Mouse (Mus musculus) megakaryocyte, embryonic 14.5 days (primary cell): Measurements from ENCODE around the gene B3gat2. TPM values are rescaled to one million over a fixed set of nuclear protein-coding genes. Genes with fewer than 3 reads are reported as not detected.

Experiments
- H3K27me3 ChIP-seq: replicated peaks from 2 replicates; pipeline ENCODE3; 2012; ENCODE audit warnings: inconsistent platforms
- H3K36me3 ChIP-seq: replicated peaks from 2 replicates; pipeline ENCODE3; 2012; ENCODE audit warnings: low read length, inconsistent platforms, mixed read lengths
- H3K4me1 ChIP-seq: 2 replicates; pipeline ENCODE4 v1.6.1; 2012; ENCODE audit warnings: inconsistent platforms
- H3K4me3 ChIP-seq: replicated peaks from 2 replicates; pipeline ENCODE3; 2012; ENCODE audit warnings: moderate library complexity, mild to moderate bottlenecking, inconsistent platforms
- H3K9me3 ChIP-seq: 2 replicates; pipeline ENCODE4 v1.6.1; 2012; ENCODE audit warnings: inconsistent platforms
- FLI1 ChIP-seq: IDR thresholded peaks from 2 replicates; pipeline ENCODE4 v1.6.1; 2012; ENCODE audit warnings: low read length, inconsistent platforms, mixed read lengths
- GATA1 ChIP-seq: IDR thresholded peaks from 3 replicates; pipeline ENCODE4 v1.6.1; 2012; ENCODE audit warnings: mixed read lengths, low read length, inconsistent platforms, borderline replicate concordance
- polyA plus RNA-seq: library from polyadenylated mRNA; stranded (reverse); fragments of >175 nt; gene quantifications from 2 replicates; pipeline ENCODE4 v1.2.3, GENCODE M21; 2012; ENCODE audit warnings: low replicate concordance; ENCODE audit not compliant: insufficient read depth

The B3gat2 gene
- polyA plus RNA-seq, 1 experiment: 0.01 TPM

- Histone ChIP-seq H3K27me3 (peaks cover 9% of the 10 kb centered on the region), H3K36me3 (no peaks in the 10 kb centered on the region), H3K4me3 (no peak overlapping the region)
Measured at GRCm38 (mm10) chr1:23754967-23755366, 6.6 kb upstream of the B3gat2 start.

GRCm38 (mm10) chr1:23762136-23762687 is 659 bp downstream of the B3gat2 start:
- Histone ChIP-seq H3K4me3 (peak overlapping the region; percentile 90), H3K4me1 (peaks cover 23% of the 10 kb centered on the region), H3K27me3 (peaks cover 61% of the 10 kb centered on the region), H3K36me3 (no peaks in the 10 kb centered on the region), H3K9me3 (no peaks in the 10 kb centered on the region)
- no peak for TF ChIP-seq GATA1
- no peak for TF ChIP-seq FLI1

More at GRCm38 (mm10) chr1:23754967-23755366, 6.6 kb upstream of the B3gat2 start:
- no peaks in the 10 kb centered on the region for H3K4me1 ChIP-seq
- TF ChIP-seq FLI1 (no peak), GATA1 (no peak)
- no peaks in the 10 kb centered on the region for H3K9me3 ChIP-seq

GRCm38 (mm10) chr1:23762782-23763630 is 1.5 kb downstream of the B3gat2 start:
- TF ChIP-seq FLI1: no peak
- TF ChIP-seq GATA1: no peak
- Histone ChIP-seq H3K4me1 (peaks cover 23% of the 10 kb centered on the region), H3K9me3 (no peaks in the 10 kb centered on the region), H3K4me3 (peak overlapping the region; percentile 90), H3K36me3 (no peaks in the 10 kb centered on the region), H3K27me3 (peaks cover 63% of the 10 kb centered on the region)

GRCm38 (mm10) chr1:23763726-23764125 is 2.2 kb downstream of the B3gat2 start:
- H3K4me1 ChIP-seq: peaks cover 23% of the 10 kb centered on the region
- TF ChIP-seq FLI1 (no peak), GATA1 (no peak)
- no peaks in the 10 kb centered on the region for H3K36me3 ChIP-seq
- peaks cover 63% of the 10 kb centered on the region for H3K27me3 ChIP-seq
- no peaks in the 10 kb centered on the region for H3K9me3 ChIP-seq
- no peak overlapping the region for H3K4me3 ChIP-seq

GRCm38 (mm10) chr1:23764710-23765109 is 3.2 kb downstream of the B3gat2 start:
- Histone ChIP-seq H3K4me3 (no peak overlapping the region), H3K36me3 (no peaks in the 10 kb centered on the region), H3K27me3 (peaks cover 56% of the 10 kb centered on the region), H3K4me1 (peaks cover 23% of the 10 kb centered on the region), H3K9me3 (no peaks in the 10 kb centered on the region)
- no peak for TF ChIP-seq FLI1
- no peak for TF ChIP-seq GATA1

- no peaks in the 10 kb centered on the region for H3K27me3 ChIP-seq
- no peak overlapping the region for H3K4me3 ChIP-seq
- H3K9me3 ChIP-seq: no peaks in the 10 kb centered on the region
- H3K36me3 ChIP-seq: no peaks in the 10 kb centered on the region
- H3K4me1 ChIP-seq: no peaks in the 10 kb centered on the region
- TF ChIP-seq FLI1 (no peak), GATA1 (no peak)
Measured at GRCm38 (mm10) chr1:23773039-23773438, 11.5 kb downstream of the B3gat2 start.

- Histone ChIP-seq H3K4me3 (no peak overlapping the region), H3K4me1 (no peaks in the 10 kb centered on the region), H3K9me3 (no peaks in the 10 kb centered on the region), H3K27me3 (no peaks in the 10 kb centered on the region), H3K36me3 (no peaks in the 10 kb centered on the region)
- TF ChIP-seq GATA1 (no peak), FLI1 (no peak)
Measured at GRCm38 (mm10) chr1:23792737-23793533, 31.4 kb downstream of the B3gat2 start.

GRCm38 (mm10) chr1:23798306-23798705 is 36.8 kb downstream of the B3gat2 start:
- no peak for TF ChIP-seq GATA1
- TF ChIP-seq FLI1: no peak

GRCm38 (mm10) chr1:23821615-23822014 is 60.1 kb downstream of the B3gat2 start:
- no peak overlapping the region for H3K4me3 ChIP-seq
- H3K36me3 ChIP-seq: no peaks in the 10 kb centered on the region
- no peak for TF ChIP-seq GATA1
- TF ChIP-seq FLI1: no peak
- H3K9me3 ChIP-seq: no peaks in the 10 kb centered on the region
- H3K4me1 ChIP-seq: no peaks in the 10 kb centered on the region
- H3K27me3 ChIP-seq: no peaks in the 10 kb centered on the region

More at GRCm38 (mm10) chr1:23798306-23798705, 36.8 kb downstream of the B3gat2 start:
- Histone ChIP-seq H3K27me3 (no peaks in the 10 kb centered on the region), H3K4me1 (no peaks in the 10 kb centered on the region), H3K4me3 (no peak overlapping the region), H3K9me3 (no peaks in the 10 kb centered on the region), H3K36me3 (no peaks in the 10 kb centered on the region)
